Mouse (Mus musculus): ENCODE data around the gene Dhrs4. TPM values are rescaled to one million over a fixed set of nuclear protein-coding genes. Genes with fewer than 3 reads are reported as not detected.

Dhrs4 gene
- polyA plus RNA-seq (2017; shearing (Covaris generic)): 25.1 TPM

DNA sequence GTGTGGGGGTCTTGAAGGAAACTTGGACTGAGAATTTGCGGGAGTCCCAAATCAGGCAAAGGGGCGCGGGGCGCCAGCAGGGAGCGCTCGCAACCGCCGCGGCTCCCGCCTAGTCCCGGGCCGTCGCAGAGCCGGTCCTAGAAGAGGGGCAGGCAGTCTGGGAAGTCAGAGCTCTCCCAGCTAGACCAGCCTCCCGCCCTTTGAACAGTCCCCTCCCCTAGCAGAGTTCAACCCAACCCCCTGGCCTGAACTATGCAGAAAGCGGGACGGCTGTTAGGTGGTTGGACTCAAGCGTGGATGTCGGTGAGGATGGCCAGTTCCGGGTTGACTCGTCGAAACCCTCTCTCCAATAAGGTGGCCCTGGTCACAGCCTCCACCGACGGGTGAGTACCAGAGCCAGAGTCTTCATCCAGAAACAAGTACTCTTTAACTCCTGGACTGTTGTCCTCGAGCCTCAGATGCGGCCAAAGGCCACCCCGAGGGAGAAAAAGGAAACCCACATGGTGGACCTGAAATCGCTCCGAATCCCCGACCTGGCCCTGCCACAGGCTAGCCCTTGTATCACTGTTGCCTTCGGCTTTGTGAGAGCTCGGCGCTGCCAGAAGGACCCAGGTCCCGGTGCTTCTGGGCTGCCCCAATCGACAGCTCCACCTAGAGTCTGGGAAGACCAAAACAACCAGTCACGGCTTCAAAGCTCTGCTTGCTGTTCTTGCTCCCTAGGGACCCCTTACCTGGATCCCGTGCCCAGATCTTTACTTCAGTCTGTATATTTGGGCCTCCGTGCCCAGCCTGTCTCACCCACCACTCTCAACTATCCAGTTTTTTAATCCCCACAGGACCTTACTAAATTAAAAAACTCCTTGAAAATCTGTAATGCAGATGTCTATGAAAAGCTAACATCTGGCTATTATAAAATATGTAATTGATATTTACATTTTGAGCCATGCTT, at the start of gene Dhrs4:
Gene Dhrs4 (plus strand): TSS at position 108 of the 949 bp plus-strand sequence.

DNA sequence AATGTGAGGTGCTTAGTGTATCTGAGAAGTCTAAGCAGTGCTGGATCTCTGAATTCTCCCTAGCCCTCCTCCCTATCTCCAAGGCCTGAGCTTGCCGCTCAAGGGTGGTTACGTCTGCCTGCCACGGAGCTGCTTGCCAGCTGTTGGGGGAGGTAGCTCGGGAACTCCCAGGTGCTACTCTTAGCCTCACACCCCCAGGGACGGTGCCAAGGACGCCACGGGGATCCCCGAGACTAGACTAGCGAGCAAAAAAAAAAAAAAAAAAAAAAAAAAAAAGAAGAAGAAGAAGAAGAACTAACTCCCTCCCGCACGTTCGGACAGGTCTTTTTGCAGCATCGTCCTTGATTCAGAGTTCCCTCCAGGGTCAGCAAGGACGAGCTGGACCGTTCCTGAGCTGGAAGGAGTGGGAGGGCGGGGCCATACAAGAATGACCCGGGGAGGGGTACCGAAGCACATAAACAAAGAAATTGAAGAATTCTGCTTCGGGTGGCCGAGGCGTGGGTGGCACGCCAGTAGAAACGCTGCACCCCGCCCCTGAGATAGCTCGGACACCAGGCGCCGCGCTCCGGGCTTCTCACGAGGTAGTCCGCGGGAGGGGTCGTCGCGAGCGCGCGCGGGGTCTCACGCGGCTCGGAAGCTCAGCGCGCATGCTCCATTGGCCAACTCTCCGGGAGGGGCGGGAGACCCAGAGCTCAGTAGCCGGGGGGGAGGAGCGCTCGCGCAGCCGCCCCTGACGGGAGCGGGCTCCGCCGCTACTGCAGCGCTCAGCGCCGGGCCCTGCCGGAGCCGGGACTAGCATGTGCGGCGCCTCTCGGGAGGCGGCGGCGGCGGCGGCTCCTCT, 12.0 kb downstream of the Dhrs4 start, which contains the start of gene Carmil3:
Gene Carmil3 (plus strand): TSS at position 291 of the 841 bp plus-strand sequence.

DNA sequence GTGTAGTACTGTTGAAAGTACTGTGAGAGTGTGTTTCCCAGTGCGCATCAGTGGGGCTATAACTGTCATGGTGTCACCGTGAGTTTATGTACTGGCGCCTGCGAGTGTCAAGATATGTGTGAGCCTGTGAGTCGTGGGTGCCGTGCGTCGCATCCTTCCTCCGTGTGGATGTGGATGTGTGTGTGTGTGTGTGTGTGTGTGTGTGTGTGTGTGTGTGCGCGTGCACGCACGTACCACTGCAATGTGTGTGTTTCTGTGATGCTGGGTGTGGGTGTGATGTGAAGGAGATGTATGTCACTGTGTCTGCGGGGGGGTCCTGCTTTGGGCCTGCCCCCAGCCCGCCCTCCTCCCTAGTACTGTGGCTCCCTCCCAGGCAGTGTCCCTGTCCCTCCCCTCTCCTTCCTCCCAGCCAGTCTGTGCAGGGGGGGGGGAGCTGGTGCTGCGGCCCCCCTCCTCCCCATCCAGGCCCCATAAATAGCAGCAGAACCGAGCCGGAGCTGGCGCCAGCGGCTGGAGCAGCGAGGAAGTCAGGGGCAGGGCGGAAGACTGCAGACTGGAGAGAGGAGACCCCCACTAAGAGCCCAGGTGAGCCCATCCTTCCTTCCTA, 31.7 kb downstream of the Dhrs4 start, which contains the start of gene Cpne6:
Gene Cpne6 (plus strand): TSS at position 321 of the 607 bp plus-strand sequence.

DNA sequence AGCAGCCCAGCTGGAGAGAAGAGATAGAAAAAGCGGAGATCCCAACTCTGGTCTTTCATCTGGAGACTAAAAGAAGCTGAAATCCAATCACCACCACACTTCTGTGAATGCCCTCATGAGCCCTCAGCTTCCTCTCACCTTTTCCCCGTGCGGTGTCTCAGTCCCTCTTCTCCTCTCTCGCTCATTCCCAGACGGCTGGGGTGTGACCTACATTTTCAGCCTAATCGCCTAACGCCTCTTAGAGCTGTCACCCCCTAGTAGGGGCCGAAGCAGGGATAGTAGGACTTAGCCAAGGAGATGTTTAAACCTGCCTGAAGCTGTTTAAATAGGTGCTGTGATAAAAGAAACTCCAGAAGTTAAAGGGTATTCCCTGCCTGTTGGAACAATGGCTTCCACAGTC, 46.2 kb downstream of the Dhrs4 start, which contains the start of gene Nrl:
Gene Nrl (minus strand): TSS at position 197 of the 400 bp plus-strand sequence.

Other genes starting within 250 kb of the Dhrs4 start
- not detected for gene Carmil3, start 11.9 kb downstream of the Dhrs4 start, polyA plus RNA-seq (2017; shearing (Covaris generic))
- gene Cpne6, start 31.7 kb downstream of the Dhrs4 start, polyA plus RNA-seq (2017; shearing (Covaris generic)): not detected
- not detected for gene Nrl, start 46.2 kb downstream of the Dhrs4 start, polyA plus RNA-seq (2017; shearing (Covaris generic))
- gene Pck2, start 61.5 kb downstream of the Dhrs4 start, polyA plus RNA-seq (2017; shearing (Covaris generic)): 14.1 TPM
- gene Dcaf11, start 81.2 kb downstream of the Dhrs4 start, polyA plus RNA-seq (2017; shearing (Covaris generic)): 104 TPM
- gene A730061H03Rik, start 81.6 kb downstream of the Dhrs4 start, polyA plus RNA-seq (2017; shearing (Covaris generic)): 4.2 TPM
- not detected for gene Fitm1, start 96.9 kb downstream of the Dhrs4 start, polyA plus RNA-seq (2017; shearing (Covaris generic))
- gene Psme1, start 99.4 kb downstream of the Dhrs4 start, polyA plus RNA-seq (2017; shearing (Covaris generic)): 723 TPM
- 16.6 TPM for gene Emc9, start 106.5 kb downstream of the Dhrs4 start, polyA plus RNA-seq (2017; shearing (Covaris generic))
- gene Psme2, start 112.4 kb downstream of the Dhrs4 start, polyA plus RNA-seq (2017; shearing (Covaris generic)): 460 TPM
- 41.5 TPM for gene Rnf31, start 113.0 kb downstream of the Dhrs4 start, polyA plus RNA-seq (2017; shearing (Covaris generic))
- 60.1 TPM for gene Irf9, start 124.8 kb downstream of the Dhrs4 start, polyA plus RNA-seq (2017; shearing (Covaris generic))
- gene Rec8, start 139.3 kb downstream of the Dhrs4 start, polyA plus RNA-seq (2017; shearing (Covaris generic)): 0.65 TPM
- 64.4 TPM for gene Ipo4, start 157.2 kb downstream of the Dhrs4 start, polyA plus RNA-seq (2017; shearing (Covaris generic))
- gene Gm49378, start 159.1 kb downstream of the Dhrs4 start, polyA plus RNA-seq (2017; shearing (Covaris generic)): not detected
- 65.5 TPM for gene Tm9sf1, start 165.0 kb downstream of the Dhrs4 start, polyA plus RNA-seq (2017; shearing (Covaris generic))
- 0.59 TPM for gene Tssk4, start 171.4 kb downstream of the Dhrs4 start, polyA plus RNA-seq (2017; shearing (Covaris generic))
- gene Mdp1, start 181.8 kb downstream of the Dhrs4 start, polyA plus RNA-seq (2017; shearing (Covaris generic)): 52.4 TPM
- 32.1 TPM for gene Gmpr2, start 193.2 kb downstream of the Dhrs4 start, polyA plus RNA-seq (2017; shearing (Covaris generic))
- 214 TPM for gene Nedd8, start 193.4 kb downstream of the Dhrs4 start, polyA plus RNA-seq (2017; shearing (Covaris generic))
- gene Tinf2, start 203.1 kb downstream of the Dhrs4 start, polyA plus RNA-seq (2017; shearing (Covaris generic)): 351 TPM
- not detected for gene Tgm1, start 235.2 kb downstream of the Dhrs4 start, polyA plus RNA-seq (2017; shearing (Covaris generic))
- gene Rabggta, start 243.5 kb downstream of the Dhrs4 start, polyA plus RNA-seq (2017; shearing (Covaris generic)): 89.4 TPM

All from effector memory CD4-positive, alpha-beta T cell, adult 5 months (primary cell).